In genomic region chr17:65618431-65618830, GRCm38 (mm10) we compare ENCODE assay signal across 1 mouse cellular context.
TF ChIP-seq lines count a peak whose summit lies in the region.

No protein-coding gene starts in this region.

TF ChIP-seq in MEL, 35 proteins besides CTCF, POLR2A, EP300 and RAD21 (continued from another document):
- no peak for TF ChIP-seq MYB (IDR thresholded peaks at IDR 0.05; ENCODE audit: low read depth, low read length)
- no peak for TF ChIP-seq NRF1 (IDR thresholded peaks at IDR 0.05; ENCODE audit: insufficient read depth, low read depth, low read length, poor library complexity, severe bottlenecking)
